In genomic region chr7:58840367-58840766, GRCm38 (mm10) we compare ENCODE assay signal across 15 mouse cellular contexts.
"Had no signal": no experiment of that assay in that cellular context is flagged by ENCODE, and none has a peak within 500 bp of the region (broad histone marks: within the 10 kb centered on the region; RNA-seq: fewer than 3 reads in every experiment).

No protein-coding gene starts in this region.

- H3K9ac ChIP-seq: liver, embryonic 14.5 days; lung, embryonic 14.5 days; neural tube, embryonic 12.5 days had no signal

- H3K27me3 ChIP-seq: neural tube, embryonic 12.5 days had no signal

- DNase-seq: kidney, adult 18-20 months; kidney, postnatal 14 days; layer of hippocampus, adult 9-11 months; layer of hippocampus, postnatal 36 days; liver; lung, embryonic 14.5 days; lung, postnatal 10 days; lung, postnatal 4 days; midbrain, embryonic 14.5 days; spleen, adult 18-20 months; thymus, adult 18-20 months; thymus, postnatal 14 days had no signal

- H3K27ac ChIP-seq: liver, embryonic 14.5 days; midbrain, embryonic 10.5 days; neural tube, embryonic 12.5 days had no signal

- H3K4me2 ChIP-seq: lung, embryonic 14.5 days; neural tube, embryonic 12.5 days had no signal

- H3K4me3 ChIP-seq: midbrain, embryonic 10.5 days; neural tube, embryonic 12.5 days had no signal

- H3K36me3 ChIP-seq: midbrain, embryonic 10.5 days; neural tube, embryonic 12.5 days had no signal

- H3K9me3 ChIP-seq: midbrain, embryonic 10.5 days; neural tube, embryonic 12.5 days had no signal
